In genomic region chr12:70110375-70111116, GRCm38 (mm10) we compare ENCODE assay signal across 8 mouse cellular contexts. TPM values are rescaled to one million over a fixed set of nuclear protein-coding genes. Genes with fewer than 3 reads are reported as not detected.
DNase-seq lines count a peak whose midpoint lies in the region; ATAC-seq and TF ChIP-seq lines count a peak whose summit lies in the region.

No protein-coding gene starts in this region.

- H3K4me2 ChIP-seq in kidney, embryonic 15.5 days = peak overlapping the region; percentile 94
- peak overlapping the region; percentile 91 for H3K4me2 ChIP-seq in forebrain, embryonic 13.5 days
- peak overlapping the region; percentile 75 for H3K4me2 ChIP-seq in neural tube, embryonic 11.5 days (ENCODE audit: low read depth)

- H3K36me3 ChIP-seq in kidney, embryonic 15.5 days = no peaks in the 10 kb centered on the region
- H3K36me3 ChIP-seq in ES-E14 (ENCODE audit: control insufficient read depth, insufficient read depth, low read length, poor library complexity, severe bottlenecking) = no peaks in the 10 kb centered on the region
- H3K36me3 ChIP-seq in forebrain, embryonic 13.5 days (ENCODE audit: poor library complexity, severe bottlenecking) = no peaks in the 10 kb centered on the region
- no peaks in the 10 kb centered on the region for H3K36me3 ChIP-seq in neural tube, embryonic 11.5 days (ENCODE audit: control insufficient read depth, insufficient read depth, low read length)

- no peaks in the 10 kb centered on the region for H3K9me3 ChIP-seq in kidney, embryonic 15.5 days (replicated peaks)
- no peaks in the 10 kb centered on the region for H3K9me3 ChIP-seq in ES-E14 (ENCODE audit: control insufficient read depth, insufficient read depth, low read depth, low read length)
- H3K9me3 ChIP-seq in forebrain, embryonic 13.5 days (replicated peaks) = no peaks in the 10 kb centered on the region
- H3K9me3 ChIP-seq in neural tube, embryonic 11.5 days (ENCODE audit: control insufficient read depth, low read length) = no peaks in the 10 kb centered on the region

- whole genome bisulfite sequencing in kidney, embryonic 15.5 days = 10% methylated on average over 23 of the region's 23 CpGs
- 12% methylated on average over 23 of the region's 23 CpGs for WGBS in forebrain, embryonic 13.5 days
- WGBS in neural tube, embryonic 11.5 days = 11% methylated on average over 23 of the region's 23 CpGs

- H3K4me3 ChIP-seq in kidney, embryonic 15.5 days (replicated peaks) = peak overlapping the region; percentile 86
- H3K4me3 ChIP-seq in ES-E14 (ENCODE audit: insufficient read depth in 1 of 2, low read depth in 1 of 2, low read length in 2 of 2, poor library complexity in 1 of 2, severe bottlenecking in 1 of 2) = peak overlapping the region; percentile 79 to 83
- peak overlapping the region; percentile 78 for H3K4me3 ChIP-seq in forebrain, embryonic 13.5 days
- peak overlapping the region; percentile 74 for H3K4me3 ChIP-seq in neural tube, embryonic 11.5 days (ENCODE audit: low read depth, low read length)

- 0 out of 2 replicates have a peak, but pooled peaks cover 3% of the 10 kb centered on the region for H3K27me3 ChIP-seq in kidney, embryonic 15.5 days
- peaks cover 48% of the 10 kb centered on the region for H3K27me3 ChIP-seq in forebrain, embryonic 13.5 days
- H3K27me3 ChIP-seq in neural tube, embryonic 11.5 days (ENCODE audit: control insufficient read depth, insufficient read depth, low read length) = no peaks in the 10 kb centered on the region

- in situ Hi-C loops in ES-E14 (cut with MboI; ENCODE audit: low sequenced_read_pairs in 2 of 2, unreplicated experiment in 2 of 2) = no loop called here

- peaks cover 59% of the 10 kb centered on the region for H3K4me1 ChIP-seq in kidney, embryonic 15.5 days
- peaks cover 3 to 8% of the 10 kb centered on the region in 2 experiments; a peak in 2 of 4 replicates for H3K4me1 ChIP-seq in ES-E14 (ENCODE audit: control insufficient read depth in 2 of 2, insufficient read depth in 2 of 2, low read length in 2 of 2, poor library complexity in 1 of 2)
- H3K4me1 ChIP-seq in forebrain, embryonic 13.5 days = peaks cover 57% of the 10 kb centered on the region
- peaks cover 16% of the 10 kb centered on the region for H3K4me1 ChIP-seq in neural tube, embryonic 11.5 days (ENCODE audit: control insufficient read depth, insufficient read depth, low read length)

- H3K9ac ChIP-seq in kidney, embryonic 15.5 days = peak overlapping the region; percentile 73
- H3K9ac ChIP-seq in ES-E14 (ENCODE audit: insufficient read depth, low read depth, low read length, poor library complexity, severe bottlenecking) = peak overlapping the region; percentile 76
- H3K9ac ChIP-seq in forebrain, embryonic 13.5 days = peak overlapping the region; percentile 91
- peak overlapping the region; percentile 89 for H3K9ac ChIP-seq in neural tube, embryonic 11.5 days (ENCODE audit: low read length)

- peak overlapping the region; percentile 91; the same call in 1 of the 2 replicates for H3K27ac ChIP-seq in kidney, embryonic 15.5 days
- H3K27ac ChIP-seq in ES-E14 (ENCODE audit: insufficient read depth, low read depth, low read length, poor library complexity, severe bottlenecking) = no peak overlapping the region
- peak overlapping the region; percentile 81; the same call in 1 of the 2 replicates for H3K27ac ChIP-seq in forebrain, embryonic 13.5 days
- H3K27ac ChIP-seq in neural tube, embryonic 11.5 days (ENCODE audit: low read depth, low read length) = peak overlapping the region; percentile 90; the same call in 1 of the 2 replicates

- intact Hi-C loops in left cerebral cortex, postnatal 25 days (cut with DNase I) = loop anchor here (2.0 to 5.0 kb wide), 2 partner anchors 34 to 127 kb away; no protein-coding TSS in a partner anchor

- no peak for ATAC-seq in kidney, embryonic 15.5 days (replicated peaks; ENCODE audit: low FRiP score)
- no peak for ATAC-seq in forebrain, embryonic 13.5 days
- no peak for ATAC-seq in neural tube, embryonic 11.5 days (ENCODE audit: insufficient read depth, low FRiP score, low TSS enrichment)

- DNase-seq in kidney, adult 8-10 months = no peak
- no peak for DNase-seq in ES-E14 (ENCODE audit: low read depth, low spot score)
- DNase-seq in left cerebral cortex, postnatal 25 days (ENCODE audit: low spot score in 2 of 2) = peak; percentile 59 to 89
- peak; percentile 33 for DNase-seq in neural tube, embryonic 11.5 days (ENCODE audit: low spot score)
- DNase-seq in adrenal gland, postnatal 14 days = no peak
- no peak for DNase-seq in gastrocnemius, postnatal 25 days

TF ChIP-seq in ES-E14, 5 proteins besides CTCF, POLR2A, EP300 and RAD21:
- TF ChIP-seq HCFC1 (IDR thresholded peaks at IDR 0.05; ENCODE audit: borderline replicate concordance, insufficient read depth, low read length) = no peak
- TF ChIP-seq ZNF384 (IDR thresholded peaks at IDR 0.05; ENCODE audit: low read depth, low read length) = no peak
- no peak for TF ChIP-seq ZC3H11A (IDR thresholded peaks at IDR 0.05; ENCODE audit: borderline replicate concordance, low read depth, low read length)

RNA-seq across cellular contexts. Expression of gene Nin, which starts 3.0 kb away (rescaled TPM):
- 13.5 and 13.9 TPM in 2 replicates for polyA plus RNA-seq in kidney, embryonic 15.5 days (2015; fragmentation: Nextera tagmentation; extraction: Ambion mirVana)
- total RNA-seq in ES-E14 (2012; rRNA removed) = 9.0 and 13.9 TPM in 2 replicates
- polyA plus RNA-seq in forebrain, embryonic 13.5 days (2015; fragmentation: Nextera tagmentation; extraction: Ambion mirVana) = 14.1 and 14.5 TPM in 2 replicates
- total RNA-seq in left cerebral cortex, postnatal 25 days (2021) = 10 to 100 TPM; 53.1 to 56.4 TPM
- 16.6 and 20.1 TPM in 2 replicates for polyA plus RNA-seq in neural tube, embryonic 11.5 days (2014; fragmentation: Nextera tagmentation; extraction: Ambion mirVana)
- total RNA-seq in adrenal gland, postnatal 14 days (2021) = 36.5 and 42.6 TPM in 2 replicates
- 10 to 100 TPM; 20.4 to 20.9 TPM for total RNA-seq in gastrocnemius, postnatal 25 days (2021)

RNA-seq across cellular contexts. Expression of gene Abhd12b, which starts 43.4 kb away (rescaled TPM):
- polyA plus RNA-seq in kidney, embryonic 15.5 days (2015; fragmentation: Nextera tagmentation; extraction: Ambion mirVana) = not detected in 2 replicates
- total RNA-seq in ES-E14 (2012; rRNA removed) = not detected in 2 replicates
- not detected in 2 replicates for polyA plus RNA-seq in forebrain, embryonic 13.5 days (2015; fragmentation: Nextera tagmentation; extraction: Ambion mirVana)
- total RNA-seq in left cerebral cortex, postnatal 25 days (2021) = not detected
- polyA plus RNA-seq in neural tube, embryonic 11.5 days (2014; fragmentation: Nextera tagmentation; extraction: Ambion mirVana) = not detected in 2 replicates
- total RNA-seq in adrenal gland, postnatal 14 days (2021) = not detected in 2 replicates
- not detected for total RNA-seq in gastrocnemius, postnatal 25 days (2021)

Comparison
In these comparisons a context has a peak if more than half of its experiments do, and no peak if none do; other contexts are left out.
1. DNase-seq: peak in left cerebral cortex, postnatal 25 days (2 of 2) and neural tube, embryonic 11.5 days (single experiment); none in kidney, adult 8-10 months (0 of 2), ES-E14 (single experiment), adrenal gland, postnatal 14 days (single experiment) and gastrocnemius, postnatal 25 days (single experiment).
2. Peak in every context shown above with its lines, with median percentiles within 50 percentile points of each other: H3K4me2 ChIP-seq, H3K4me3 ChIP-seq and H3K9ac ChIP-seq.